Mouse (Mus musculus) brain, embryonic 18.5 days (tissue): ENCODE data around the gene Slc3a1.

Experiments used
- DNase-seq: peaks from one replicate; pipeline ENCODE4 v3.0.0-alpha.2; 2012; ENCODE audit warnings: low read depth, low spot score

Slc3a1 gene

DNA sequence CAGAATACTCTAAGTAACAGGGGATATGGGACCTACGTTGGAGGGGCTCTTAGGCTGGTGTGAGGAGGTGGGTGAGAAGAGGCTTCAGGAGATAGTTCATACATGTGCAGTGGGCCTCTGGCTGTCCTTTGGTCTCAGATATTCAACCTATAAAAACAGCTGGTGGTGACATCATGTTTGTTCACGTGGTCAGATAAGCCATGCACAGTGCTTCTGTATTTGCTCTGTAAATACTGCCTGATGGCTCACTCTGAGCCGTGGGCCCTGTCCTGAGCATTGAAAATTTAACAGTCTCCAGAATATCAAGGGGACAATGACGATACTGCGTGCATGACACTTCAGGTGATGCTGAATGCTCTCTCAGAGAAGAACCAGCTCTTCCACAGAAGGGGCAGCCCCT lies 9.7 kb downstream of the Slc3a1 start:
- no peak for DNase-seq

DNA sequence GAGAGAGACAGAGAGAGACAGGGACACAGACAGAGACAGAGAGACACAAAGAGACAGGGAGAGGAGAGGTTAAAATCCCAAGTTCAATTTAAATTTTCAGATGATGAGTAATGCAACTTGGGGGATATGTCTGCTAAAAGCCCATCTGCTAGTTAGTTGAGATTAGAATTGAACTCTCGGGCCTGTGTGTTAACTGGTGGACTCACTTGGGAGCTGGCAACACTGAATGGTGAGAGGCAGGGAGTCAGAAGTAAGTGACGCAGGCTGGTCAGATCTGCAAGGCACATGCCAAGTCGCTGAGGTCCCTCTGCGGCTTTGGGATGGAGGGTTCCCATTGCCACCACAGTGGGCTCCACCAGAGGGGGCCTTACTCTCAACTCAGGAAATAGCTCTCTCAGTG lies 10.1 kb downstream of the Slc3a1 start:
- DNase-seq: no peak

DNA sequence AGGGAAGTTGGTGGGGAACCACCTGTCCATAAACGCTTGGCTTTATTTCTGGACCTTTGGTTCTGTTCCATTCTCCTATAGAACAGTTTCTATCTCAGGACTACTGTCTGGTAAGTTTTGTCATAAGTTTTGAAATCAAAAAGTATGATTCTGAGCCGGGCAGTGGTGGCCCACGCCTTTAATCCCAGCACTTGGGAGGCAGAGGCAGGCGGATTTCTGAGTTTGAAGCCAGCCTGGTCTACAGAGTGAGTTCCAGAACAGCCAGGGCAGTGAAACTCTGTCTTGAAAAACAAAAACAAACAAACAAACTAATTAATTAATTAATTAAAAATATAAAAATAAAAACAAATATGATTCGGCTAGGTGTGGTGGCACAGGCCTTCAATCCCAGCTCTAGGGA lies 10.6 kb downstream of the Slc3a1 start:
- DNase-seq: no peak

DNA sequence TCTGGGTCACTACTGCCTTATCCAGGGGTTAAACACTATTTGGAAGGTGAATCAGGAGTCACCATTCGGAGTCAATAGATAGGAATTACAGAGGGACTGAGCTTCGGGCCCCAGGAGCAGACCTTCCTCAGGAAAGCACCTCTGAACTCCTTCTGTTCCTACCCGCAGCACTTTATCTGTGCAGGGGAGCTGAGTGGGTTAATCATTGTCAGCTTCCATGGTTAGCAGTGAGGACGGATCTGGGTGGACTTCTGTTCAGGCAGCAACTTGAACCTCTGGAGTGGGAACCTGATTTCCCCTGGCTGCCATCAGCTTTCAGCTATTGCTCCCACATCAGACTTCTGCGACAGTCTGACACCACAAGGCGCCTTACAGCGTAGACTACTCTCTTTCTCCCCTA lies 12.7 kb downstream of the Slc3a1 start:
- no peak for DNase-seq

DNA sequence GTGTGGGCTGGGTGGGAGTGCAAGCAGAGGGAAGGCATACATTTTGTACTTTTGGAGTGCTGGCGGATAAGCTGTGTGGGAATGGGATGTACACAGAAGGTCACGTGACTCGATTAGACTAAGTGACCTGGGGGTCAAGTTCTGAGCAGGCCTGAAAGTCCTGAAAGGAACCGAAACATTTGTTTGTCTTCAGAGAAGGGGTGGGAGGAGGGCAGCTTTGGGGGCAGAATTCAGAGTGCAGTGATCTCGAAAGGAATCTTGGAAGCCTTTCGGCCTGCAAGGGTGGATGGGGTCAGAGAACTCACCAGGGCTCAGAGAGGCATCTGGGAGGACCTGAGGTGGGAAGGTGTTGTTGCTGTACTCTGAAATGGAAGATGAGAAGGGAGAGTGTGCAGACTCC lies 14.2 kb downstream of the Slc3a1 start:
- DNase-seq: no peak

DNA sequence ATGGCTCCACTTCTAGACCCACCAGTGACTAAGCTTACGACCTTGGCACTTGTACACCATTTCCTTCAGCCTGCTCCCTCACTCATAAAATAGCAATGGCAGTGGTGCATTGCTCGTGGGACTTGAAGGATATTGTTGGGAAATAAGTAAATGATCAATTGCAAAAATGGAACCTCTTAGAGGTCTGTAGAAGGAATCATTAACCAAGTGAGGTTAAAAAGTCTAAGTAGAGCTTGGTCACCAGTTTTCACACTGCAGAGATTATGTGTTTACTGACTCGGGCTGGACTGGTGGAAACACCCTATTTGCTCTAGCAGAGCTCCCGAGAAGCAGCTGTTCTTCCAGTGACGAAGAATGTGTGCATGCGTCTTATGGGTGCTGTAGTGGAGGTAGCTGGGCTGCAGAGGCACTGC lies 15.2 kb downstream of the Slc3a1 start:
- no peak for DNase-seq

DNA sequence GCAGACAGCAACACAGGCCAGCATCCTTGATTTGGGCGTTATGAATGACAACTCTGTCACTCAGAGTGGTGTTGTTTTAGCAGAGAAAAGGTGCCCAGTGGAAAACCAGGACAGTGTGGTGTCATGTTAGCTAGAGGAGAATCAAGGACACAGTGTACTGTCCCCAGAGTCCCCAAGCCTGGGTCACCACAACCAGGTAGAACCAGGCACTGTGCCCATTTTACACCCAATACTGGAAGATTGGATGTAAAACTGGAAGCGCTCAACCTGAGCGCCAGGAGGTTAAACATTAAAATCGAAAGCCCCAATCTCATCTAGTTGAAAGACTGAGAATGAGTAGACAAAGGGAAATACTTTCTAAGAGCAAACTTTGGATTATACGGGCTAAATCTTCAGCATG lies 16.3 kb downstream of the Slc3a1 start:
- DNase-seq: no peak

DNA sequence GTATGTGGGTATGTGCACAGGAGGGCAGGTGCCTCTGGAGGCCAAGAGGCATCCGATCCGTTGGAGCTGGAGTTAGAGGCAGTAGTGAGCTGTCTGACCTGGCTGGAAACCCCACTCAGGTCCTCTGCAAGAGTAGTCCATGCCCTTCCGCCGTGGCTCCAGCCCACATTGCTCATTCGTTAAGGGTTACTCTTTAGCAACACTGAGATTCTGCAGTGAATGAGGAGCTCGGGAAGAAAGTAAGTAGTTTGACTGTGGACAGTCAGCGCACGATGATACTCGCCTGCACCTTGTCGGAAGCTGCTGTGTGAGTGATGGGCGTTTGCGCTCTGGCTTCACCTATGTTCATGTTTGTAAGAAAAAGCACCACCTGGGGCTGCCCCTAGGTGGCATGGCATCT lies 17.0 kb downstream of the Slc3a1 start:
- no peak for DNase-seq

DNA sequence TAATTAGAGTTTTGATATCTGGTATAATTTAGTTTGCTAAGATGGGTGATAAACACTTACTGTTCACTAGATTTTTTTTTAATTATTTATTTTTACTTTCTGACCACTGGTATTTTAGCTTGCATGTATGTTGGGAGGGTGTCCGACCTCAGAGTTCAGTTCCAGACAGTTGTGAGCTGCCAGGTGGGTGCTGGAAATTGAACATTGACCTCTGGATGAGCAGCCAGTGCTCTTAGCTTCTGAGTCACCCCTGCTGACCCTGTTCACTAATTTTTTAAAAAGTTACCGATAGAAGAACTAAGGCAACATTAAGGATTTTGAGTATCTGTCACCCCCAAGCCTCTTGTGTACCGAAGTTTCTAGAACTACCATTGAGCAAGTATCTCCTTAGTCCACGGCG lies 20.2 kb downstream of the Slc3a1 start:
- DNase-seq: no peak

DNA sequence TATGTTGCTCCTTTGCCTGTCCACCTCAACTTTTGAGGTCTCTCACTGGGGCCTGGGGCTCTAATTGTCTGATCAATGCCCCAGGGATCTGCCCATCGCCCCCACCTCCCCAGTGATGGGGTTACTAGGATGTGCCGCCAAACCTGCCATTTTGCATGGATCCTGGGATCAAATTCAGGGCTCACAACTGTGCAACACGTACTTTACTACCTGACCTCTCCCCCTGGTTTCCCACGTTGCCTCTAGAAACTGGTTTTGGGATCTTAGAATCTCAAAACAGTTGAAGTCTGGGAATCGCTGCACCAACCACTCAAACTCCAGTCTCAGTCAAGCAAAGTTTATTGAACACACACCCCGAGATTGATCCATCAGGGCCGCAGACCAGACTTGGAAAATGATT lies 30.1 kb downstream of the Slc3a1 start:
- no peak for DNase-seq

DNA sequence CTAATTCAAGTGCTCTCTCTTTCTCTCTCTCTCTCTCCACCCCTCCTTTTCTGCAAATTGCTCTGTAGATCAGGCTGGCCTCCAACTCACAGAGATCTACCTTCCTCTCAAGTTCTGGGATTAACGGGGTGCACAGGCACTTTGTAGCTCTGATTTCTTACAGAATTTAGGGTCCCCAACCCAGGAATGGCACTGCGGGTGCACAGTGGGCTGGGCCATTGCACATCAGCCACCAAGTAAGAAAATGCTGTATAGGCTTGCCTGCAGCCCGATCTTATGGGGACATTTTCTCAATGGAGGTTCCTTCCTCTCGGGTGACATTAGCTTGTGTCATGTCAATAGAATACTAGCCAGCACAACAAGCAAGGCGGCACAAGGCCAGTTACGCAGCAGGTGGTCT lies 31.0 kb downstream of the Slc3a1 start:
- DNase-seq: no peak

DNA sequence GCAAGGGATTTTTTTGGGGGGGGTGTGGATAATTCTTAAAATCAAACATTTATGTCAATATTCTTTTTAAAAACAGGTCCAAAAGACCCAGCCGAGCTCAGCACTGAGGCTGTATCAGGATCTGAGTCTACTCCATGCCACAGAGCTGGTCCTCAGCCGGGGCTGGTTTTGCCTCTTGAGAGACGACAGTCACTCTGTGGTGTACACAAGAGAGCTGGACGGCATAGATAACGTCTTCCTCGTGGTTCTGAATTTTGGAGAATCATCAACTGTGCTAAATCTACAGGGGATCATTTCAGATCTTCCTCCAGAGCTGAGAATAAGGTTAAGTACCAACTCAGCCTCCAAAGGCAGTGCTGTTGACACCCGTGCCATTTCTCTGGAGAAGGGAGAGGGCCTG lies 35.4 kb downstream of the Slc3a1 start:
- DNase-seq: no peak

DNA sequence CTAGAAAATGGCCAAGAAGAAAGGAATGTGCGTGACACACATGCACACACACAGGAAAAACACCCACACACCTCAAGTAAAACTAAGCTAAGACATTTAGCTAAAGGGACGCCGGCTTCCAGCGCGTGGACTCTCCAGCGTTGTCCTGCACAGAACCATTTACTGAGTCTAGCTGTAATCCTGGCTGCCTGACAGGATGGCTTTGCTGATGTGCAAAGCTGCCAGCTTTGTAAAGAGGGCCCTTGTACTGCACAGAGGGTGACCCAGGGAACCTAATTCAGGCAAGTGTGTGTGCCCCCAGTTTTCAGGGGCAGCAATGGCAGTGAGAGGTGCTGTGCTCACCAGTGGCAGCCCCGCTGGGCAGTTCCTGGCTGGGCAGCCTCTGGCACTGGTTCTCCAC lies 39.2 kb downstream of the Slc3a1 start:
- DNase-seq: no peak

DNA sequence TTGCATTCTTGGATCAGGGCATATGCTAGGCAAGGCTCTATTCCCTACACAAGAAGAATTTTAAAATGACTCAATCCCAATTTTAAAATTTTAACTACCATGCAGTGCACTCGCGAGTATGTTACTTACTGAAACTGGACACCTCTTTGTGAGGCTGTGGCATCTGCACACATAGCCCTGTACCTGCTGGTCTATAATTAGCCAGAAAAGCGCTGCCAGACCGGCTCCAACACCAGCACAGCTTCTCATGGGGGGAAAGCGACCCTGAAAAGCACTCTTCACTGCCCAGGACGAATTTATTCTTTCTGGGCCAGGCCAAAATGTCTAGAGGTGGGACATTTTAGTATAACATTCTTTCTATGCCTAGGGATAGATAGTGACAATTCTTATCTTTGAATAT lies 42.5 kb downstream of the Slc3a1 start:
- no peak for DNase-seq

DNA sequence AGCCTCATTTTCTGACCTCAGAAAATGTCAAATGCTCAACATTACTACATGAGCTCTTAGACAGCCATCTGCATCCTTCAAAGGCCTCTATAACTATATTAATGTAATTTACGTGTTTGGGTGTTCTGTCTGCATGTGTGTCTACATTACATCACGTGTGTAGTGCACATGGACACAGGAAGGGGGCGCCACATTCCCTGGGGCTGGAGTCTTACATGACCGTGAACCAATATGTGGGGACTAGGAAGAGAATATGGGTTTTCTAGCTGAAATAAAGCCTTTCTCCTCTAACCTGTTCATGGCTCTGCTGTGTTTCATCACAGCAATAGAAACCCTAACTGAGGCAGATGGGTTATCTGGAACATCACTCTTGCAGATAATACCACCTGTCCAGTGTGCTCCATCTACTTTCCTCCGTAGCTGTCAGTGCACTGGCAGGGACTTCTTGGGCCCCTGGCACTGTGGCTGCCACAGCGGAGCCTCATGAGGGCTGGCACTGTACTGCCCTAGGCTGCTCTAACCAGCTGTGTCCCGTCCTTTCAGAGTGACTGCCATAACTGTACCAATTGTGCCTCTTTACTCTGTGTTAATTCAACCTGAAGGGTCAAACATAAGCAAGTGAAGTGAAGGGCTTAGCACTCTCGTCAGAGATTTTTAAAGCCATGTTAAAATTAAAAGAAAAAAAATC lies 43.1 kb downstream of the Slc3a1 start:
- no peak for DNase-seq

DNA sequence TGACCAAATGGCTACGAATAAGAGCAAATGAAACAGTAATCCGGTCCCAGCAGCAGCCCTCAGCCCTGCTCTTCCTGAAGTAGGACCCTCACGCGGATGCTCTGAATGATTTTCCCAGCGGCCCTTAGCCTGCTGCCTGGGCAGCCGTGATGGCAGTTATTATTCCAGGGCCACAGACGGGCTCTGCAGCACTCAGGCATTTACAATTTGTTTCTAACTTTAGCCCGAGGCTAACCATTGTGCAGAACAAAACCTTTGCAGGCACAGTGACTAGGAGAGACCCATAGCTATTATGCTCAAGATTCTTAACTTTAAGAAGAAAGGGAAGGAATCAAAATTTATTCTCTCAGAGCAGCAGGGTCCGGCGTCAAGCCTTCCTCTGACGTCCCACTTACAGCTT lies 44.2 kb downstream of the Slc3a1 start:
- no peak for DNase-seq

DNA sequence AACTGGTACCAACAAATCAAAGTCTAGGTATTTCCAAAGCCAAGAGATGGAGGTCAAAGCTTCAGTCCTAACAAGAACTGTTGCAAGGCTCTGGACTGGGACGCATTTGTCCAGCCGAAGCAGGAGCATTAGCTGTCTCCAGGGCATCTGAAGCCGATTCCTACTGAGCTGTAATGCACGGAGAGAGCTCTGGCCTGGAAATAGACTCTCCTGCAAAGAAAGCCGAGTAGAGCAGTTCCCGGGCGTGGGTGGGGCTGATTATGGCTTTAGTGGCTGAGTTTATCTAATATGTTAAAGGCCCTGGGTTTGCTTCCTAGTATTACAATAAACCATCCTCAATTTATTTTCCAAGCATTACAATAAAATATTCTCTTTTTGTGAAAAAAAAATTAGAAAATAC lies 45.0 kb downstream of the Slc3a1 start:
- no peak for DNase-seq

DNA sequence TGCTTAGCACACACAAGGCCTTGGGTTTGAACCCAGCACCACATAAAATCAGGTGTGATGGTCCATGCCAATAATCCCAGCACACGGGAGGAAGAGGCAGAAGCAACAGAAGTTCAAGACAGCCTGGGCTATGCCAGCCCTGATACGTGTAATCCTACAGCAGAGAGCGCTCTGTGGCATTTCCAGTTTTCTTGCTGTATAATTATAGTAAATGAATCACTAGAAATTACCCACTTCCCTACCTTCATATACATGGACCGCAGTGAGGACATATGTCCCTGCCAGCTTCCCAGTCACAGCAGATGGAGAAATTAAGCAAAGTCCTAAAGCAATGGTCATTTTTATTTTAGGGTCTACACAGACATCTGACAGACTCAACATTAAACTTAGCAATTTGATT lies 45.9 kb downstream of the Slc3a1 start:
- DNase-seq: no peak

DNA sequence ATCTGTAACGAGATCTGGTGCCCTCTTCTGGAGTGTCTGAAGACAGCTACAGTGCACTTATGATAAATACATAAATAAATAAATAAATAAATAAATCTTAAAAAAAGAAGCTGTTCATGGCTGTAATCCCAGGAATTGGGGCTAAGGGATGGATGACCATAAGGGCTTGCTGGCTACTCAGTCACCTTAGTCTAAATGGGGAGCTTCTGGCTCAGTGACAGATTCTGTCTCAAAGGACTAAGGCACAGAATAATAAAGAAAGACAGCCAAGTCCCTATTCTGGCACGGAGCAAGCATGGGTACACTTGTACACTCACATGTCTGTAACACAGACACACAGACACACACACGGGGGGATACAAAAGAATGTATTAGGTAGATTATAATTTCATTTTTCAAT lies 51.1 kb downstream of the Slc3a1 start:
- DNase-seq: no peak

DNA sequence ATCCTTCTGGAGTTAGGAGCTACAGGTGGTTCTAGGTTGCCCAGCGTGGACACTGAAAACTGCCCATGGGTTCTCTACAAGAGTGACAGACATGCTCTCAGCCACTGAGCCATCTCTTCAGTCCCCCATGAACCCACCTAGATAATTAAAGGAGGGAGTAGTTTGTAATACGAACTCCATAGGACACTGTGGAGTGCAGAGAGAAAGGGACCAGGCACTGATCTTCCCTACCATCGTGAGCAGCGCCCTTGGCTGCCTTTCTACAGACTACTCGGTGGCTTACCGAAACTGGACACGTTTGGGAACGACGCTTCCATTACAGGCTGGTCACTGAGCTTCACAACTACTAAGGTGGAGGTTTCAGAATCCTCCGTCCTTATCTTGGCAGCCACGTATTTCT lies 52.6 kb downstream of the Slc3a1 start:
- DNase-seq: no peak

DNA sequence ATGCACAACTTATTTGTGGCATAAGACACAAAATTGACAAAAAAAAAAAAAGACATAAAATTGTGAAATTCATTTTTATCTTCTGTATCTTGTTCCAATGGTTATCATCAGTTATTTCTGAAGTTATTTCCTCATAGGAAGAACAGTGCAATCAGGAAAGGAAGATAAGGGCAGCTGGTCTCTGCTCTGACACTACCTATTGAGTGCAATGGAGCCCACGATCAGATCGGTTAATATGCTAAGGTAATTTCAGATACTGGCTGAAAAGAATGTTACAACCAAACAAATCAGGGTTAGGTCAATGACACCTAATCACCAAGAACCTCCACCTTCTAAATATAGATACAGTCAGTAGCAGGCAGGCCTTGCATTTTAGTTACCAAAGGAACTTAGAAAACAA lies 57.2 kb downstream of the Slc3a1 start:
- DNase-seq: no peak

DNA sequence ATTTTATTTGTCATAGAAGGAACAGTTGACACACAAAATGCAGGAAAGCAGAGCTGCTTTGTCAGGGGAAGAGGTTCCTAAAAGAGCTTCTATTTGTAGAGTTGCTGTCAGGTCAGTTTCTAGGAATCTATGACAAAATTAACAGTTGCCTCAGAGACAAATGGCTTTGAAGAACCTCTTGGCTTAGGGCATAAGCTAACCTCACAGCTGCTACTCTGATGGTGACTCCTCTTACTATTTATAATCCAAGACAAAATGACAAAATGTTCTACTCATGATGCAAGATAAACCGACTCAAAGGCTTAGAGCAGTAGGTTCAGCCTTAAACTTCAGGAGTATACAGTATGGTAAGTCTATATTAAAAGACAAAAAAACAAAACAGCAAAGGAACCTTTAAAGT lies 58.3 kb downstream of the Slc3a1 start:
- no peak for DNase-seq

DNA sequence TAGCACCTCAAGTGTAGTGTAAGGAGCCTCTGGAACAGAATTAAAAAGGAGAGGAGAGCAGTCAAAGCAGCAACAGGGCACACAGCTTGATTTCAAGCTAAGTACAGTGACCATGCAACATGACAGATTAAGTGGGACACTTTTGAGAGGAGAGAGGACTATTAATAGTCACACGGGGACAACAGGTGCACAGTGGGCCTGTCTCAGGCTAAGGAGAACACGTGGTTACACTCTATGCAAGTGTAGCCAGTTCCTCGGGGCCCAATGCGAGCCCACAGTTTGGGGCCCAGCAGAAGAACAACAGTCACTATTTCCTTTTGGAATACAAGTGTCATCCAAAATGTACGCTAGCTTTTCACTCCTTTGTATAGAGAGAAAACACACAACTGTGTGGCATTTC lies 59.4 kb downstream of the Slc3a1 start:
- no peak for DNase-seq

DNA sequence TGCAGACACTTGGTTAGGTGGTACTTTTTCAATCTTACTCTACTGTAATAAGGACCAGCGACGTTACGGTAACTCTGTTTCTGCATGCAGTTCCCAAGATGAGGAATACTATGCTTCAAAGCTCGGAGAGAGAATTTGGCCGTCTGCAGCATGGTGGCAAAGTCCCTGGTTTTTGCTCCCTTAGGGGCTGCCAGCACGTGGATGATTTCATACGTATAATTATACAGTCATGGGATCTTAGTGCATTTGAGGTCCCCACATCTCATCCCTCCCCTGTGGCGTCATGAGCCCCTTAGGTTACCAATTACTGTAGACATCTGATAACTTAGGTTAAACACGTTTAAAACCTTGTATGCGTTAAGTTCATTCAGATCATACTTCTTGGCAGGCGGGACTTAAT lies 60.2 kb downstream of the Slc3a1 start:
- DNase-seq: no peak
